Mouse (Mus musculus): ENCODE data around the gene Stk38. TPM values are rescaled to one million over a fixed set of nuclear protein-coding genes. Genes with fewer than 3 reads are reported as not detected.

Gene Stk38
- total RNA-seq, 4 experiments from 2014 or later = 56.9 to 81.7 (median 64.5) TPM

DNA sequence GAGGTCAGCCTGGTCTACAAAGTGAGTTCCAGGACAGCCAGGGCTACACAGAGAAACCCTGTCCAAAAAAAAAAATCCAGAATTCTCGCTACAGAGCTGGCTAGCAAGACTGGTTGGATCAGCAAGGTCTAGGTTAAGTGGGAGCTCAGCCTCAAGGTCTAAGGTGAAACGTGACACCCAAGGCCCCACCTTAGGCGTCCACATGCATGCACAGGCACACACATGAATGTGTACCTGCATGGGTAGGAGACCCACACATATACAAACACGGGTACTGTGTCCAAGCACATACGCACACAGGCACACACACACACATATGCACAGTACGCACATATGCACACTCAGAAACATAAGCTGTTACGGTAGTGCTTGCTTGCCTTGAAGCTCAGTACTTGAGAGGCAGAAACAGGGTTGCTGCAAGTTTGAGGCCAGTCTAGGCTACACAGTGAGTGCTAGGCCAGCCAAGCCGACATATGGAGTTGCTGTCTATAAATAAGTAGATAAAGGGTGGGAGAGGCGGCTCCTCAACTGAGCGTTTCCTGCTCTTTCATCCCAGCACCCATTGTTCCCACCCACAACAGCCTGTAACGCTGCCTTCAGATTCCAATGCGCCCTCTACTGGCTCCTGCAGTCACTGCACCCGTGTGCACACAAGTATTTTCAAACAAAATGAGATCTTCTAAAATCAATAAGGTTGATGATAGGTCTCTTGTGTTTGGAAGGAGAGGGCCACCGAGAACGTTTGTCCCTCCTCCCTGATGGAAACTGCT lies 80.7 kb downstream of the Stk38 start:
- DNase-seq (ENCODE audit: low spot score in 2 of 2) = peak in 1 of 2 experiments; percentile 56

- peak; percentile 71 to 87 for DNase-seq (ENCODE audit: low spot score in 2 of 2)
Measured at GRCm38 (mm10) chr17:28926380-28926779, 81.4 kb downstream of the Stk38 start.

DNA sequence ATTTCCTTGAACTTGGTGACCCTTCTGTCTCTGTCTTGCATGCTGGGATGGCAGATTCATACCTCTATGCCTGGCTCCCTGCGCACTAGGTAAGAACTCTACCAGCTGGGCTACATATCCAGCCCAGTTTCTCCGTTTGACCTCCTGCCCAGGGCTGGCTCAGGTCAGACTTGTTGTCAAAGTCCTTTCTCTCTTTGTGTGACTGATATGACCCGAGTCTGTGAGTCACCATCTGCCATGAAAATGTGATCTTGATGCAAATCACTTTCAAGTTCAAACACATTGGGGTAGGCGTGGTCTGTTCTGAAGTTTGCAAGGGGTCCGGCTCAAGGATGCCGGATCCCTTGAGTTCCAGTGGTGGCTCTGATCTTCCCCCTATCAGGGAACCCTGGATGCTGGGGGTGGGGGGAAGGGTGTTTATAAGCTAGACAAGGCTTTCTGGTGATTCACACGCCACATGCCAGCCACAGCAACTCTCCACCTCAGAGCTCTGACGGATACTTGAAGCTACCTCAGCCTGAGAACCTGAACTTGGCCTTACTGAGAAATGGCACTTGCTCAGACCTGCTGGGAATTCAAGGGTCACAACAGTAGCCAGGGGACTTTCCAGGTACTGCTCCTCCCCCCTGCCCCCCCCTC lies 82.7 kb downstream of the Stk38 start:
- no peak for DNase-seq (ENCODE audit: low spot score in 2 of 2)

GRCm38 (mm10) chr17:28922096-28922495 lies 85.7 kb downstream of the Stk38 start:
- DNase-seq (ENCODE audit: low spot score in 2 of 2) = no peak

GRCm38 (mm10) chr17:28921086-28921485 lies 86.7 kb downstream of the Stk38 start:
- DNase-seq (ENCODE audit: low spot score in 2 of 2) = no peak

Other genes starting within 250 kb of the Stk38 start
- gene Mapk13, start 238.7 kb downstream of the Stk38 start, total RNA-seq (2022) = 1 to 10 TPM; 1.0 to 3.5 (median 2.0) TPM
- gene Brpf3, start 206.9 kb downstream of the Stk38 start, total RNA-seq (2022) = 10 to 100 TPM; 39.8 to 56.2 (median 50.5) TPM
- under 1 TPM; 0.43 to 0.84 (median 0.70) TPM for gene Pnpla1, start 149.6 kb downstream of the Stk38 start, total RNA-seq (2022)
- 1 to 10 TPM; 3.2 to 6.4 (median 4.9) TPM for gene 4930539E08Rik, start 92.7 kb downstream of the Stk38 start, total RNA-seq (2022)
- gene Pxt1, start 64.2 kb downstream of the Stk38 start, total RNA-seq (2022) = not detected
- gene Kctd20, start 56.0 kb downstream of the Stk38 start, total RNA-seq (2022) = 10 to 100 TPM; 56.0 to 80.0 (median 62.1) TPM
- 100 to 1,000 TPM; 117 to 141 (median 132) TPM for gene Srsf3, start 24.6 kb upstream of the Stk38 start, total RNA-seq (2022)
- 10 to 100 TPM in 1 of 4 experiments, 1 to 10 TPM in 3; 7.0 to 12.5 (median 8.8) TPM for gene Cdkn1a, start 83.0 kb upstream of the Stk38 start, total RNA-seq (2022)
- under 1 TPM in 2 of 4 experiments, not detected in 2; 0.16 to 0.30 TPM for gene Rab44, start 106.2 kb upstream of the Stk38 start, total RNA-seq (2022)
- 10 to 100 TPM; 26.5 to 35.8 (median 29.7) TPM for gene Cpne5, start 230.2 kb upstream of the Stk38 start, total RNA-seq (2022)